Mouse (Mus musculus): ENCODE results near the gene Hrc. TPM values are rescaled to one million over a fixed set of nuclear protein-coding genes. Genes with fewer than 3 reads are reported as not detected.

Hrc gene
- total RNA-seq, 2 experiments from 2014 or later = 0.23 to 0.61 TPM

DNA sequence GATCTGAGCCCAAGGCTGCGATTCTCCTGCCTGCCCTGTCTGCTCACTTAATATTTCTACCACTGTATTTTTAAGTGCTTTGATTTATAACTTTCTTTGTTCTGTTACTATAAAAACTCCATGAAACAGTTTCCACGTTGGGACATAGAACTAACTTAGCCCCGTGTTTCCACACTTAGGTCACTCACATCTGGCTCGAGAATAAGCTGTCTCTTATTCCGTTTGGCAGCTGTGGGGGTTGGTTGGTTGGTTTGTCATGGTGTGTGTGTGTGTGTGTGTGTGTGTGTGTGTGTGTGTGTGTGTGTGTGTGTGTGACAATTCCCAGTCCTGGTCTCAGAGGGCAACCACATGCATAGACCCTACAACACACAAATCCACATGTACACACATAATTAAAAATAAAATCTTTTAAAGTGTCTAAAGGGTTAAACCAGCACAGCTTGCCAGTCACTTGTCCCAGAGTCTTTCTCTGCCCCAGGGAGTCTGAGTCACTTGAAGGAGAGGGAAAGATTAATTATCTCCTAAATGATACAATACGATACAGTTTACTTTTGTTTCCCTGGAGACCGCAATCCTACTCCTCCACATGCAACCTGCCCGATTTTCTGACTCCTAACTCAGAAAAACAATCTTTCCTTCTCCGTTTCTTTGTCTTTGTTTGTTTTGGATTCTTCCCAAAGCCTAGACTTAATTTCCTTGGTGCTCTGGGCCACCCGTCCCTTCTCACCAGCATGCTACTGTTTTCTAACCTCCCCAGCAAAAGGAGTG, 22.2 kb upstream of the Hrc start:
- intact Hi-C loops (cut with DNase I) = no loop called here

GRCm38 (mm10) chr7:45313495-45313894, 21.6 kb upstream of the Hrc start:
- no peak overlapping the region for H3K4me3 ChIP-seq
- no peak overlapping the region for H3K27ac ChIP-seq
- DNase-seq (ENCODE audit: extremely low spot score in 1 of 2, low spot score in 2 of 2) = no peak
- no peak for TF ChIP-seq CTCF (IDR thresholded peaks at IDR 0.05)
- intact Hi-C loops (cut with DNase I) = no loop called here

More for the DNA sequence above, 22.2 kb upstream of the Hrc start:
- Histone ChIP-seq H3K4me3 (no peak overlapping the region), H3K27ac (no peak overlapping the region; the same call in 1 of the 2 replicates)
- TF ChIP-seq CTCF (IDR thresholded peaks at IDR 0.05) = no peak
- DNase-seq (ENCODE audit: extremely low spot score in 1 of 2, low spot score in 2 of 2) = no peak

DNA sequence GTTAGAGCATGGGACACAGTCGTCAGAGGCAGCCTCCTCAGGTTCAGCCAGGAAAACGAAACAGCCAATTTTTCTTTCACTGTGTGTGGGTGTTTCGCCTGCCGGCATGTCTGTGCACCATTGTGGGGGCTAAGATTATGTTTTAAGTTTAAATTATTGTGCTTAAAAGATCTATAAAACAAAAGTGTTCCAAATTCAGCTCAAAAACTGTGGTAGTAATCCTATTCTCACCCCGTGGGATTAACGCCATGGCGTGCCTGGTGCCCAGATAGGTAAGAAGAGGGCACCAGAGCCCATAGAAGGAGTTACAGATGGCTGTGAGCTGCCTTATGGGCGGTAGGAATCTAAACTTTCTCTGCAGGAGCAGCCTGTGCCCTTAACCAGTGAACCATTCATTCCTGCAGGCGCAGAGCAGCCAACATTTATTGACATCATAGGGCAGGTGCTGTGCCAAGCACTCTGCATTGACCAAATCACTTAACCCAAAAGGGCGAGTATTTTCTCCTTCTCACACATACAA, 19.8 kb upstream of the Hrc start:
- peak in 1 of 2 experiments; percentile 42 for DNase-seq (ENCODE audit: extremely low spot score in 1 of 2, low spot score in 2 of 2)
- Histone ChIP-seq H3K27ac (peak overlapping the region; percentile 69; the same call in 1 of the 2 replicates), H3K4me3 (no peak overlapping the region)
- no peak for TF ChIP-seq CTCF (IDR thresholded peaks at IDR 0.05)
- intact Hi-C loops (cut with DNase I) = no loop called here

DNA sequence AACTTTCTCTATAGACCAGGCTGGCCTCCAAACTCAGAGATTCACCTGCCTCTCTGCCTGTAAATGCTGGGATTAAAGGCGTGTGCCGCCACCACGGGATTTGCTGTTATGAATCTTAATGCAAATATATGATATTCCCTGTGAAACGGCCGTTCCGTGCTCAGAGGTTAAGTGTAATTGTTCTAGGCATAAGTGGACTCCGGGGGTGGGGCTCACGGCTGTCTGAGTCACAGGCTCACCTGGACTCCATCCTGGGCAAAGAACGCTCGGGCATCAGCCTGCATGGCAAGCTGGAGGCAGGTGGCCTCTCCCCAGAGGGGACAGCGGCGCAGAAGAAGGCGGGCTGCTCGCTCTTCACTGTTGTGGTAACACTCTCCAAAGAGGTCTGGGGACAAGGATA, 18.6 kb upstream of the Hrc start:
- peak overlapping the region; percentile 6; the same call in 1 of the 2 replicates for H3K27ac ChIP-seq
- intact Hi-C loops (cut with DNase I) = no loop called here
- DNase-seq (ENCODE audit: extremely low spot score in 1 of 2, low spot score in 2 of 2) = no peak
- TF ChIP-seq CTCF (IDR thresholded peaks at IDR 0.05) = no peak
- H3K4me3 ChIP-seq = no peak overlapping the region

- no peak for TF ChIP-seq CTCF (IDR thresholded peaks at IDR 0.05)
- no peak for DNase-seq (ENCODE audit: extremely low spot score in 1 of 2, low spot score in 2 of 2)
- no peak overlapping the region for H3K27ac ChIP-seq
- intact Hi-C loops (cut with DNase I) = no loop called here
- no peak overlapping the region for H3K4me3 ChIP-seq
These were observed 12.8 kb upstream of the Hrc start for GRCm38 (mm10) chr7:45322245-45322644.

GRCm38 (mm10) chr7:45323069-45323468, 12.0 kb upstream of the Hrc start:
- Histone ChIP-seq H3K4me3 (no peak overlapping the region), H3K27ac (no peak overlapping the region)
- no peak for TF ChIP-seq CTCF (IDR thresholded peaks at IDR 0.05)
- DNase-seq (ENCODE audit: extremely low spot score in 1 of 2, low spot score in 2 of 2) = no peak
- intact Hi-C loops (cut with DNase I) = no loop called here

DNA sequence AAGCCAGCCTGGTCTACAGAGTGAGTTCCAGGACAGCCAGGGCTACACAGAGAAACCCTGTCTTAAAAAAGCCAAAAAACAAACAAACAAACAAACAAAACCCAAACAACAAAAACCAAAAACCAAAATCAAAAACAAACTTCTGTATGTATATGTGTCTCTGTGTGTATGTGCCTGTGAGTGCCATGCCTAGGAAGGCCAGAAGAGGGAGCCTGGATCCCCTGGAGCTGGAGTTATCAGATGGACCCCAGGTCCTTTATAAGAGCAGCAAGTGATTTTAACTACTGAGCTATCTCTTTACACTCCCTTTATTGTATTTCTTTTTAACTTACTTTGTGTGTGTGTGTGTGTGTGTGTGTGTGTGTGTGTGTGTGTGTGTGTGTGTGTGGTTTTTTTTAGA, 9.3 kb upstream of the Hrc start:
- H3K4me3 ChIP-seq = no peak overlapping the region
- H3K27ac ChIP-seq = no peak overlapping the region
- TF ChIP-seq CTCF (IDR thresholded peaks at IDR 0.05) = peak; percentile 1; the same call in 1 of the 2 replicates
- no peak for DNase-seq (ENCODE audit: extremely low spot score in 1 of 2, low spot score in 2 of 2)
- intact Hi-C loops (cut with DNase I) = no loop called here

- intact Hi-C loops (cut with DNase I) = no loop called here
- Histone ChIP-seq H3K27ac (peak overlapping the region; percentile 75), H3K4me3 (no peak overlapping the region)
- TF ChIP-seq CTCF (IDR thresholded peaks at IDR 0.05) = no peak
- DNase-seq (ENCODE audit: extremely low spot score in 1 of 2, low spot score in 2 of 2) = no peak
These were observed 6.1 kb upstream of the Hrc start for GRCm38 (mm10) chr7:45328841-45329475.

DNA sequence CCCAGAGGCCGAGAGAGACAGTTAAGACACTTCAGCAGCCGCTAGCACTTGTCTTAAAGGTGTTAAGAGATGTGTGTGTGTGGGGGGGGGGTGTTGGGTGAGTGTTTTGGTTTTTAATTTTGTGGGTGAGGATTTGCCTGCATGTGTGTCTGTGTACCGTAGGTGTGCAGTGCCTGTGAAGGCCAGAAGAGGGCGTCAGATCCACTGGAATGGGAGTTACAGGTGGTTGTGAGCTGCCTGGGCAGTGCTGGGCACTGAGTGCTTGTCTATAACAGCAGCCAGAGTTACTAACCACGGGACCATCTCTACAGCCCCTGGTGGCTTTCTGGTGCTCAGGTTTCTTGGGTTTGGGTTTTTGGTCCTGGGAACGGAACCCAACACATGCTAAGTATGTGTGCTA, 3.6 kb upstream of the Hrc start:
- H3K4me3 ChIP-seq = no peak overlapping the region
- intact Hi-C loops (cut with DNase I) = no loop called here
- H3K27ac ChIP-seq = no peak overlapping the region
- DNase-seq (ENCODE audit: extremely low spot score in 1 of 2, low spot score in 2 of 2) = no peak
- peak; percentile 22 for TF ChIP-seq CTCF (IDR thresholded peaks at IDR 0.05)

DNA sequence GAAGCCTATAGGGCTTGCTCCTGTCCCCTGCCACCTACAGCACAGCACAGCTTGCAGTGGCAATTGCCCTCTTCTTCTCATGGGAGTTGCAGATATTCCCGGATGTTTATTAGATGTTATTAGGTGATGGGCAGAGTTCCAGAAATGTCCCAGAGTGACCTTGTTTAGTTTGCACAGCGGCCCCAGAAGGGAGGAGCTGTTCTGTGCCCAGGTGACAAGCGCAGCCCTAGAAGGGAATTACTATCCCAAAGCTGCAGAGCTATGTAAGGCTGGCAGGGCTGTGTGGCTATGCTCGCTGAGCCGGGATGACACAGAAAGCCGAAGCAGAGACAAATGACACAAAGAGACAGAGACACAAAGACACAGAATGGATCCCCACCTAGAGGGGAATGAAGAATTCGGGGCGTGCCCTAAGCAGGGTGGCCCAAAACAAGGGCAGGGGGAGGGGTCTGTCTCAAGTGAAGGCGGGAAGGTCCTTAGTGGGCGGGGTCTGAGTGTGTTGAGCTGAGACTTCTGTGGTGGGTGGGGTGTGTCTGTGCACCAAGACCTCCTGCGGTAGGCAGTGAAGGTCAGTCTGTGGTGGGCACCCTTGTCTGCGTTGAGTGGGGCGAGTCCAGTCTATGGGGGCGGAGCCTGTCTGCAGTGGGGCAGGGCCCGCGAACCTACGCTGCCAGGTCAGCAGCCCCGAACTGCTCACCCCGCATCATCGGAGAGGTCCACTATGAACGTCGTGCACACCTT, 2.2 kb upstream of the Hrc start:
- Histone ChIP-seq H3K27ac (peak overlapping the region; percentile 89), H3K4me3 (peak overlapping the region; percentile 71)
- TF ChIP-seq CTCF (IDR thresholded peaks at IDR 0.05) = no peak
- intact Hi-C loops (cut with DNase I) = no loop called here
- peak in 1 of 2 experiments; percentile 44 for DNase-seq (ENCODE audit: extremely low spot score in 1 of 2, low spot score in 2 of 2)

DNA sequence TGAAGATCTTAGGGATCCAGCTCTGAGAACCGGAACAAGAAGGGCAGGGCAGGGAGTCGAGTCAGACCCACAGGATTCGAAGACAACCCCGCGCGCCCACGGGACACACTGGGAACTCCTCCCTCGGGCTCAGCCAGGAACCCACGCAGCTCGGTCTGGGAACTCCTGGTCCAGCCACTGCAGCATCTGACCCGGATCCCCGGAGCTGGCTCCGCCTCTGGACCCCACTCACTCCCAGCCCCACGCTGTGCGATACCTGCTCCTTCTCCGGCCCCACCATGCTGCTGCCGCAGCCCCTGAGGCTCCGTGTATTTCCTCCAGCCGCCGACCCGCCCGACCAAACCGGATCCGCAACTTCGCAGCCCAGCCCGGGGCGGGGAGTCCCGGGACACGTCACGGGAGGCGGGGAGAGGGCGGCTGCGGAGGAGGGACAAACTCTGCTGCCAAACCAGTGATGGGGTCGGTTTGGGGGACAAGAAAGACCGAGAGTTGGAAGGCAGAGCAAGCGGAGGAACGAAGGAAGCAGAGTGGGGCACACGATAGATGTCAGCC, 1.6 kb upstream of the Hrc start, which contains the start of gene Trpm4:
TSS of gene Trpm4 (minus strand) at position 350 of the 552 bp plus-strand sequence.
- peak; percentile 69 to 80 for DNase-seq (ENCODE audit: extremely low spot score in 1 of 2, low spot score in 2 of 2)
- intact Hi-C loops (cut with DNase I) = no loop called here
- H3K27ac ChIP-seq = peak within 1 kb of the TSS; percentile 89
- H3K4me3 ChIP-seq = peak within 1 kb of the TSS; percentile 71
- TF ChIP-seq CTCF (IDR thresholded peaks at IDR 0.05) = no peak
